Mouse (Mus musculus) kidney, postnatal 0 days (tissue): ENCODE measurements at regions not wholly inside any gene's neighbourhood (a gene's known extent, or its start where the extent isn't known, plus 50 kb on each side); places are given as distances from the start of the nearest gene placed in this dataset.
"Not testable (repeated sequence)": the region's sequence is repeated elsewhere in the genome, so short reads cannot be mapped to it uniquely, and the experiment has no call there.

ENCODE experiments used
- ATAC-seq: fragments of 200-750 bp; cut with Nextera tagmentation; replicated peaks from 2 replicates; pipeline ENCODE4 v1.8.0; 2017; ENCODE audit warnings: low read depth, moderate number of reproducible peaks, moderate TSS enrichment, moderate library complexity; ENCODE audit not compliant: low FRiP score
- DNase-seq: peaks from one replicate; pipeline ENCODE4 v3.0.0-alpha.2; 2016; ENCODE audit warnings: low spot score
- H3K27ac ChIP-seq: fragments of 300-500 bp; sonication (generic); 2 replicates; pipeline ENCODE4 v1.5.1; 2014; ENCODE audit warnings: mild to moderate bottlenecking
- H3K27me3 ChIP-seq: fragments of 300-500 bp; sonication (generic); 2 replicates; pipeline ENCODE4 v1.6.1; 2014; ENCODE audit warnings: low read length, mixed read lengths; ENCODE audit not compliant: insufficient read depth
- H3K36me3 ChIP-seq: fragments of 300-500 bp; sonication (generic); 2 replicates; pipeline ENCODE4 v1.6.1; 2014; ENCODE audit warnings: low read length, mixed read lengths; ENCODE audit not compliant: insufficient read depth
- H3K4me1 ChIP-seq: fragments of 300-500 bp; sonication (generic); replicated peaks from 2 replicates; pipeline ENCODE4 v1.6.1; 2014; ENCODE audit warnings: antibody characterized with exemption, low read length, mixed read lengths; ENCODE audit not compliant: insufficient read depth
- H3K4me2 ChIP-seq: fragments of 300-500 bp; sonication (generic); 2 replicates; pipeline ENCODE4 v1.6.1; 2014; ENCODE audit warnings: mild to moderate bottlenecking, low read length, moderate library complexity, mixed read lengths
- H3K4me3 ChIP-seq: fragments of 300-500 bp; sonication (generic); replicated peaks from 2 replicates; pipeline ENCODE4 v1.5.1; 2014; ENCODE audit warnings: low read depth, low read length
- H3K9ac ChIP-seq: fragments of 300-500 bp; sonication (generic); 2 replicates; pipeline ENCODE4 v1.6.1; 2014; ENCODE audit warnings: low read depth, low read length
- H3K9me3 ChIP-seq: fragments of 300-500 bp; sonication (generic); replicated peaks from 2 replicates; pipeline ENCODE4 v1.6.1; 2016; ENCODE audit warnings: low read length, inconsistent platforms, mixed read lengths
- CTCF ChIP-seq: IDR thresholded peaks from 2 replicates; pipeline ENCODE4 v1.5.1; 2016; ENCODE audit warnings: antibody characterized with exemption, low read depth, mild to moderate bottlenecking, moderate library complexity
- WGBS: fragments of 180-500 bp; shearing (Covaris S2); extraction: QIAGEN DNeasy Blood & Tissue Kit; methylation state at CpG from one replicate; pipeline ENCODE4 v1.1.7; 2014; 5-methylcytosine and 5-hydroxymethylcytosine counted together

GRCm38 (mm10) chr6:37781894-37782293 lies 88.7 kb upstream of the Trim24 start:
- Histone ChIP-seq H3K27ac (no peak overlapping the region), H3K9me3 (no peaks in the 10 kb centered on the region), H3K4me2 (no peak overlapping the region), H3K4me3 (no peak overlapping the region), H3K27me3 (no peaks in the 10 kb centered on the region), H3K9ac (no peak overlapping the region), H3K4me1 (no peaks in the 10 kb centered on the region), H3K36me3 (no peaks in the 10 kb centered on the region)
- ATAC-seq (no peak), DNase-seq (no peak)
- no peak for TF ChIP-seq CTCF

- not testable (repeated sequence) for ATAC-seq, H3K36me3 ChIP-seq, H3K9ac ChIP-seq, H3K4me1 ChIP-seq, H3K4me3 ChIP-seq, H3K27ac ChIP-seq, DNase-seq, H3K9me3 ChIP-seq, H3K27me3 ChIP-seq, H3K4me2 ChIP-seq
- 87% methylated on average over 3 of the region's 3 CpGs for whole genome bisulfite sequencing
Observed at GRCm38 (mm10) chr6:37785280-37785679, 85.3 kb upstream of the Trim24 start.

- H3K4me2 ChIP-seq = no peak overlapping the region
- H3K4me1 ChIP-seq = no peaks in the 10 kb centered on the region
- ATAC-seq = no peak
- no peaks in the 10 kb centered on the region for H3K9me3 ChIP-seq
- 81% methylated on average over 7 of the region's 7 CpGs for WGBS
- no peaks in the 10 kb centered on the region for H3K27me3 ChIP-seq
- TF ChIP-seq CTCF = no peak
- H3K27ac ChIP-seq = no peak overlapping the region
- no peak overlapping the region for H3K9ac ChIP-seq
- no peaks in the 10 kb centered on the region for H3K36me3 ChIP-seq
- no peak for DNase-seq
- H3K4me3 ChIP-seq = no peak overlapping the region
Observed at GRCm38 (mm10) chr6:37785741-37786140, 84.9 kb upstream of the Trim24 start.

- ATAC-seq, H3K36me3 ChIP-seq, H3K27me3 ChIP-seq, H3K27ac ChIP-seq, H3K4me3 ChIP-seq, DNase-seq, H3K9ac ChIP-seq, H3K9me3 ChIP-seq, H3K4me1 ChIP-seq, H3K4me2 ChIP-seq: not testable (repeated sequence)
- 84% methylated on average over 2 of the region's 8 CpGs for whole genome bisulfite sequencing
Observed at GRCm38 (mm10) chr6:37787858-37788257, 82.8 kb upstream of the Trim24 start.

- ATAC-seq (no peak), DNase-seq (no peak)
- H3K4me3 ChIP-seq = no peak overlapping the region
- H3K27me3 ChIP-seq = no peaks in the 10 kb centered on the region
- WGBS = 91% methylated on average over 1 of the region's 1 CpGs
- no peak overlapping the region for H3K4me2 ChIP-seq
- no peaks in the 10 kb centered on the region for H3K9me3 ChIP-seq
- TF ChIP-seq CTCF = no peak
- no peak overlapping the region for H3K27ac ChIP-seq
- H3K36me3 ChIP-seq = no peaks in the 10 kb centered on the region
- H3K4me1 ChIP-seq = no peaks in the 10 kb centered on the region
- H3K9ac ChIP-seq = no peak overlapping the region
Observed at GRCm38 (mm10) chr6:37790878-37791277, 79.7 kb upstream of the Trim24 start.

- TF ChIP-seq CTCF = no peak
- no peaks in the 10 kb centered on the region for H3K4me1 ChIP-seq
- H3K4me2 ChIP-seq = no peak overlapping the region
- peak overlapping the region; percentile 62 for H3K27ac ChIP-seq
- no peak overlapping the region for H3K9ac ChIP-seq
- no peak overlapping the region for H3K4me3 ChIP-seq
- H3K36me3 ChIP-seq = no peaks in the 10 kb centered on the region
- DNase-seq (peak; percentile 89), ATAC-seq (peak; percentile 68; the same call in 1 of the 2 replicates)
- H3K9me3 ChIP-seq = no peaks in the 10 kb centered on the region; the same call in 1 of the 2 replicates
- 30% methylated on average over 4 of the region's 4 CpGs for WGBS
- no peaks in the 10 kb centered on the region for H3K27me3 ChIP-seq
Observed at GRCm38 (mm10) chr6:37794211-37794610, 76.4 kb upstream of the Trim24 start.

- Histone ChIP-seq H3K4me1 (no peaks in the 10 kb centered on the region), H3K36me3 (no peaks in the 10 kb centered on the region)
Observed at GRCm38 (mm10) chr6:37795001-37795400, 75.6 kb upstream of the Trim24 start.

More at GRCm38 (mm10) chr6:37795001-37795400, 75.6 kb upstream of the Trim24 start:
- no peak overlapping the region for H3K4me2 ChIP-seq
- no peak for ATAC-seq
- no peak overlapping the region for H3K4me3 ChIP-seq
- H3K27me3 ChIP-seq = no peaks in the 10 kb centered on the region
- no peak overlapping the region for H3K27ac ChIP-seq
- no peaks in the 10 kb centered on the region; the same call in 1 of the 2 replicates for H3K9me3 ChIP-seq
- no peak overlapping the region for H3K9ac ChIP-seq
- no peak for DNase-seq
- TF ChIP-seq CTCF = no peak
